Mouse (Mus musculus) G1E (cell line): ENCODE data around the gene Duoxa2. TPM values are rescaled to one million over a fixed set of nuclear protein-coding genes. Genes with fewer than 3 reads are reported as not detected.
A peak's percentile ranks its signal among the peaks of the same experiment; 100 is the strongest.

ENCODE experiments used
- ATAC-seq: 2 replicates; pipeline ENCODE4 v1.8.0; 2016; ENCODE audit warnings: mild to moderate bottlenecking; ENCODE audit not compliant: insufficient number of reproducible peaks, poor library complexity, low FRiP score, severe bottlenecking; ENCODE audit errors: extremely low read depth
- DNase-seq: peaks from one replicate; pipeline ENCODE4 v3.0.0; 2012; ENCODE audit warnings: low spot score
- H3K27me3 ChIP-seq: 2 replicates; pipeline ENCODE4 v1.6.1; 2012; ENCODE audit warnings: mild to moderate bottlenecking, low read length, inconsistent platforms; ENCODE audit not compliant: insufficient read depth
- H3K36me3 ChIP-seq: replicated peaks from 2 replicates; pipeline ENCODE3; 2012; ENCODE audit warnings: mild to moderate bottlenecking, inconsistent platforms
- H3K4me1 ChIP-seq: 2 replicates; pipeline ENCODE4 v1.6.1; 2012; ENCODE audit warnings: low read depth, low read length, inconsistent platforms, mixed read lengths; ENCODE audit not compliant: insufficient read depth
- H3K4me3 ChIP-seq: 2 replicates; pipeline ENCODE4 v1.5.1; 2012; ENCODE audit warnings: low read depth, mild to moderate bottlenecking, inconsistent platforms, low read length, moderate library complexity, mixed read lengths
- H3K9me3 ChIP-seq: replicated peaks from 2 replicates; pipeline ENCODE4 v1.6.1; 2012; ENCODE audit warnings: inconsistent platforms
- CTCF ChIP-seq: IDR thresholded peaks from 2 replicates; pipeline ENCODE4 v1.5.1; 2012; ENCODE audit warnings: low read depth, low read length, inconsistent platforms, mixed read lengths
- GATA1 ChIP-seq: IDR thresholded peaks from 2 replicates; pipeline ENCODE4 v1.6.1; 2012; ENCODE audit warnings: borderline replicate concordance, low read length, inconsistent platforms, mixed read lengths
- GATA2 ChIP-seq: IDR thresholded peaks from 2 replicates; pipeline ENCODE4 v1.6.1; 2012; ENCODE audit warnings: low read depth, low read length, inconsistent platforms, borderline replicate concordance
- POLR2AphosphoS5 ChIP-seq: IDR thresholded peaks from 2 replicates; pipeline ENCODE4 v1.6.1; 2012; ENCODE audit warnings: low read depth, low read length, inconsistent platforms; ENCODE audit not compliant: insufficient replicate concordance
- TAL1 ChIP-seq: conservative IDR thresholded peaks from 2 replicates; pipeline ENCODE4 v1.6.1; 2012; ENCODE audit warnings: low read depth, low read length, inconsistent platforms, mixed read lengths
- polyA plus RNA-seq: library from polyadenylated mRNA; stranded (reverse); fragments of >175 nt; gene quantifications from 2 replicates; pipeline ENCODE4 v1.2.3, GENCODE M21; 2012
- total RNA-seq, 2 experiments: library from RNA; stranded (forward) in 1 of 2; stranded (reverse) in 1 of 2; fragments of 200-1000 nt in 1 of 2; fragments of >200 nt in 1 of 2; fragmentation: Nextera tagmentation in 1 of 2; gene quantifications; 2 replicates each; pipeline ENCODE4 v1.2.3; 2014 to 2017

Gene Duoxa2
- total RNA-seq (2014; fragmentation: Nextera tagmentation) = not detected in 2 replicates
- 0.16 TPM in 1 of 2 replicates, not detected in the other for total RNA-seq (2017)
- polyA plus RNA-seq = not detected in 2 replicates

GRCm38 (mm10) chr2:122298596-122299490, at the start of gene Duoxa2:
Duoxa2 (plus strand) TSS chr2:122298900.
- no peak within 1 kb of the TSS for H3K4me3 ChIP-seq

GRCm38 (mm10) chr2:122255997-122256396, 42.7 kb upstream of the Duoxa2 start:
- ATAC-seq (no peak), DNase-seq (no peak)
- Histone ChIP-seq H3K4me3 (no peak overlapping the region), H3K36me3 (peaks cover 89% of the 10 kb centered on the region), H3K4me1 (no peaks in the 10 kb centered on the region), H3K9me3 (no peaks in the 10 kb centered on the region), H3K27me3 (no peaks in the 10 kb centered on the region)
- no peak for TF ChIP-seq GATA2
- TF ChIP-seq POLR2AphosphoS5 = no peak
- TF ChIP-seq GATA1 = no peak
- no peak for TF ChIP-seq TAL1
- TF ChIP-seq CTCF = no peak

More at GRCm38 (mm10) chr2:122298596-122299490, at the start of gene Duoxa2:
- Histone ChIP-seq H3K36me3 (no peaks in the 10 kb centered on the region), H3K9me3 (no peaks in the 10 kb centered on the region), H3K27me3 (peaks cover 48% of the 10 kb centered on the region), H3K4me1 (peaks cover 8% of the 10 kb centered on the region)
- no peak for ATAC-seq
- TF ChIP-seq CTCF (no peak), GATA2 (no peak), GATA1 (no peak), TAL1 (no peak), POLR2AphosphoS5 (no peak)
- DNase-seq = no peak

GRCm38 (mm10) chr2:122260729-122261128, 38.0 kb upstream of the Duoxa2 start:
- no peak for DNase-seq
- no peak for ATAC-seq
- TF ChIP-seq TAL1 (no peak), GATA2 (no peak), GATA1 (no peak), POLR2AphosphoS5 (no peak), CTCF (no peak)
- no peaks in the 10 kb centered on the region for H3K4me1 ChIP-seq
- H3K4me3 ChIP-seq = no peak overlapping the region
- peaks cover 97% of the 10 kb centered on the region for H3K36me3 ChIP-seq
- no peaks in the 10 kb centered on the region for H3K27me3 ChIP-seq
- no peaks in the 10 kb centered on the region for H3K9me3 ChIP-seq

GRCm38 (mm10) chr2:122264690-122265089, 34.0 kb upstream of the Duoxa2 start:
- no peak overlapping the region for H3K4me3 ChIP-seq
- peaks cover 5% of the 10 kb centered on the region for H3K4me1 ChIP-seq
- no peaks in the 10 kb centered on the region for H3K27me3 ChIP-seq
- H3K36me3 ChIP-seq = peaks cover 66% of the 10 kb centered on the region
- H3K9me3 ChIP-seq = no peaks in the 10 kb centered on the region
- DNase-seq (no peak), ATAC-seq (no peak)
- TF ChIP-seq TAL1 (no peak), GATA1 (no peak), GATA2 (no peak), CTCF (no peak), POLR2AphosphoS5 (no peak)

- Histone ChIP-seq H3K27me3 (no peaks in the 10 kb centered on the region; the same call in 1 of the 2 replicates), H3K9me3 (no peaks in the 10 kb centered on the region), H3K36me3 (peaks cover 47% of the 10 kb centered on the region), H3K4me1 (peaks cover 16% of the 10 kb centered on the region), H3K4me3 (no peak overlapping the region)
- ATAC-seq (no peak), DNase-seq (no peak)
- TF ChIP-seq POLR2AphosphoS5 (0 out of 2 replicates have a peak, but pooled peaks have one; percentile 28), GATA2 (no peak), TAL1 (no peak), GATA1 (no peak)
These were observed 32.1 kb upstream of the Duoxa2 start for GRCm38 (mm10) chr2:122266407-122267193.
